Mouse (Mus musculus) brain, adult 2 months (tissue): ENCODE measurements around the gene Cox7a2l.

Experiments used
- DNase-seq: peaks from one replicate; pipeline ENCODE4 v3.0.0; 2011; ENCODE audit warnings: low read depth, low spot score

The Cox7a2l gene

DNA sequence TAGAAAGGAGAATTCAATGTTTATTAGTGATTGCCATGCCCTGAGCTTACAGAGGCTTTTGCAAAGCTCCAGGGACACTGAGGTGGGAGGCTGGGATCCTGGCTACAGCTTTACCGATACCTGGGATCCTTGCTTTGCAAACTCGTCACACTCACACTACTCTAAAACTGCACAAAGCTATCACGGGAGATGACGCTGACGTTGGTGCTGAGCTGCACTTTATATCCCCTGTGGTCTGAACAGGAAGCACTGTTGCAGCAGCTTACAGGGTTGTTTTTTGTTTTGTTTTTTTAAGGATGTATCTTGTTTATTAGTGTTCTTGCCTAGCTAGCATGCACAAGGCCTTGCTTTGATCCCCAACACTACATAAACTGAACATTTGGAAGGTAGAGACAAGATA, 63.5 kb downstream of the Cox7a2l start:
- no peak for DNase-seq

DNA sequence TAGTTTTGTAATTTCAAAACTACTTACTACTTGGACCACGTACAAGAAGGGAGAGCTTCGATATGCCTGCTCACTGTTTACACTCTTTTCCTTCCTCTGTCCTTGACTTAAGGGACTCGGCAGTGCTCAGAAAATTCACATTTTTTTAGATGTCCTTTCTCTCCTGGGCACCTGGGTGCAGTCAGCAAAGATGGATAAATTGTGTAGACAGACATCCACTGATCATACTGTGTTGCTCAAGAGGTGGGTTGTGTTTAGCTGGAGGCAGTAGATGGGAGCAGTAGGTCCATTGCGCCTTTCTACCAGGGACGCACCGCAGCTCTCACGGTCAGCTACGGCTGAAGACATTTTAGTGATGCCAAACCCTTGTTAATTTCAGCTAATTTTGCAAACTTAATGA, 64.7 kb downstream of the Cox7a2l start:
- no peak for DNase-seq
